Mouse (Mus musculus) embryonic stem cell, embryonic (primary cell): ENCODE results near the gene Lingo2.

Source experiments
- CTCF ChIA-PET, 4 experiments: fragments of 300-600 bp in 2 of 4; fragments of 350-600 bp in 2 of 4; sonication (Branson Sonifier 250); formaldehyde crosslinking; loops; one replicate each; lab custom pipeline; 2022; ENCODE audit warnings: inconsistent platforms in 2 of 4; lab: Charles Lee
- POLR2A ChIA-PET, 4 experiments: fragments of 300-600 bp in 2 of 4; fragments of 350-600 bp in 2 of 4; sonication (Branson Sonifier 250); formaldehyde crosslinking; loops; one replicate each; lab custom pipeline; 2022; ENCODE audit warnings: antibody characterized with exemption in 4 of 4, inconsistent platforms in 1 of 4; lab: Charles Lee

Lingo2 gene

DNA sequence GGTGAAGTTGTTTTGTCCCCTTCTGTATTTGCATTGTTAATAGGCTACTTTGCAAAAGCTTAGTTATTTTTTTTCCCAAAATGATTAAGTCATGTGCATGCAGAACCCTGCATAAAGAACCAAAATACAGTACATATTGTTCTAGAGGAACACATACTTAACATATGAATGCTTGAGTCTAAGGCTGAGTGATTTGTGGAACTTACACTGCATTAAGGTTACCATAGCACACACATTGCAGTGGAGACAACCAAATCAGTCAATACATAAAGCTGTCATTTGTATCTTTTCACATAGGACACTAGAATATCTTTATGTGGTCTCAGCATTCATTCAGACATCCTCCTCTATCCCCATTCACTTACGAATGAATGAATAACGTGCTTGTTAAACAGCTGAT lies 1023.8 kb downstream of the Lingo2 start:
- CTCF ChIA-PET = no interaction called here
- POLR2A ChIA-PET = no interaction called here

- CTCF ChIA-PET = no interaction called here
These were observed 1034.1 kb downstream of the Lingo2 start for GRCm38 (mm10) chr4:35917453-35917852.

DNA sequence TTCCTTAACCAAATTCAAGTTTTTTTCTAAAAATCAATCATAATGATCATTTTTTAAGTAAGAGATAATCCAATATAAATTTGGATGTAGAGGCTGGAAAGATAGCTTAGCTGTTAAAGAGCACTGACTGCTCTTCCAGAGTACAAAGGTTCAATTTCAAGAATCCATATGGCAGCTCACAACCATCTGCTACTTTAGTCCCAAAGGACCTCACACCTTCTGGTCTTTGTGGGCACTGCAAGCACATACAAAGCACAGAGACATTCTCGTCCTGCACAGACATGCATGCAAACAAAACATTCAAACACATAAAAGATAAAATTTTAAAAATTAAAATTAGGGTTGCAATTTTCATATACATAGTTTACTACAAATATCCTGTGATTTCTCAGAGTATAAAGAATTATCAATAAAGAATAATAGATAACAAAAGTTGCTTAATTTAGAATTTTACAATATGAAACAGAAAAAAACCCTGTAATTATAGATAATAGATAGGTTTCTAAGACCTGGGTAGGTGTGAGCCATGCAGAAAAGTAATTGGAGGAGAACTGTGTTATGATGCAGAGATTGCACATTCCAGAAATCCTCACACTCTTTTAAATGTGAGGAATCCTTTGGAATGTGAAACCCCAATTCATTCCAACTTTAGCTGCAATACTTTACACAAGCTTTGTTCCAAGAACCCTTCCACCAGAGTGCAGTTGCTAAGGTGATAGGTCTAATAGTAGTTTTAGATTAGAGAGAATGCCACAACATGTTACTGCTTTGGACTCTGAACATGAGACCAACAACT lies 1053.6 kb downstream of the Lingo2 start:
- ChIA-PET POLR2A (no interaction called here), CTCF (no interaction called here)

More at GRCm38 (mm10) chr4:35917453-35917852, 1034.1 kb downstream of the Lingo2 start:
- POLR2A ChIA-PET = no interaction called here

- ChIA-PET POLR2A (no interaction called here), CTCF (no interaction called here)
These were observed 1065.7 kb downstream of the Lingo2 start for GRCm38 (mm10) chr4:35885591-35886542.

- CTCF ChIA-PET = no interaction called here
These were observed 1066.5 kb downstream of the Lingo2 start for GRCm38 (mm10) chr4:35884946-35885460.

DNA sequence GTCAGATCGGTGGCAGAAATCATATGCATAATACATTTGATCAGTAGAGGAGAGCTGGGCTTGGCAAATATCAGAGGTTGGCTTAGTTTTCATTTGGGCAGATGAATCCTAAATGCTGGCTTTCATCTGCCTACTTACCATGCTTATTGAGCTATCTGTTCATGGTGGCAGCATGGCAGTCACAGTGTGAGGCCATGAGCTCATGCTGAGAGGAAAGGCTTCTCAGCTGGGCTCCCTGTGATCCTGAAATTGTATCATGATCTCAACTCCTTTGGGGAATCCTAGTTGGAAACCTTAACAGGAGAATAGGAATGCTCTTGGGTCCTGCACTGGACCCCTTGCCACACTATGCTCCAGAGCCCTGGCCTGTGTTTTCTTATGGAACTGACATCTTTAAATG lies 1105.0 kb downstream of the Lingo2 start:
- CTCF ChIA-PET = no interaction called here
- POLR2A ChIA-PET = no interaction called here

More at GRCm38 (mm10) chr4:35884946-35885460, 1066.5 kb downstream of the Lingo2 start:
- POLR2A ChIA-PET = no interaction called here

DNA sequence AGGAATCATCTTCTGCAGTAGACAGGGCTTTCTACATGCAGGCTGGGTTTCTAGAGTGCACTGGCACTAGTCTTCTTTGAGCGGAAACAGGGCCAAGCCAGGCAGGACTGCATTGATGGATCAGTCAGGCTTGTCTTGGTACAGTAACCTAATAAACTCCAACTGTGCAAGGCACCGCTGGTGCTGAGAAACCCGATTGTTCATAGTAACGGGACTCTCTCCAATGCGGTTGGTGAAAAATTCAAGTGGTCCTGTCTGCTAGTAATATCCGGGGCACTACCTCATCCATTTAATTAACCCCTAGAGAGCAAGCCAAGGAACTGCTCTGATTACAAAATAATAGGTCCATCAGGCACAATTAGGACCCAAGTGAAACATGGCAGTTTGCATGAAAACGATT lies 1106.4 kb downstream of the Lingo2 start:
- CTCF ChIA-PET = no interaction called here
- POLR2A ChIA-PET = no interaction called here

DNA sequence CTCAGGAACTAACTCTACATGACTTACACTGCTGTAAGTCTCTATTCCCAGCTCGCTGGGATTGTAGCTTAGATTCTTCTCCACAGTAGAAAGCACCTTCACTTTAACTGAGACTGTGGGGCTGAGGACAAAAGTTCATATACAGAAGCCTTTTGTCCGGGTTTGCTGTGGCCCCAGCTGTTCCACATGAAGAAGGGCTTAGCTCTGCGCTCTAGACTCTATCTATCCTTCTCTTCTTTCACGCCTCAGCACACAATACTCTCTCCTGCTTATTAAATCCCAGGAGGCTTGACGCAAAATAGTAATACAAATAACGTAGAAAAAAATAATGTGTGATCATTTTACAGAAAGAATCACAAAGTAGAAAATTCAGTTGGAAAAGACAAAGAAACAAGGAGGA lies 1107.0 kb downstream of the Lingo2 start:
- POLR2A ChIA-PET = no interaction called here
- CTCF ChIA-PET = no interaction called here

DNA sequence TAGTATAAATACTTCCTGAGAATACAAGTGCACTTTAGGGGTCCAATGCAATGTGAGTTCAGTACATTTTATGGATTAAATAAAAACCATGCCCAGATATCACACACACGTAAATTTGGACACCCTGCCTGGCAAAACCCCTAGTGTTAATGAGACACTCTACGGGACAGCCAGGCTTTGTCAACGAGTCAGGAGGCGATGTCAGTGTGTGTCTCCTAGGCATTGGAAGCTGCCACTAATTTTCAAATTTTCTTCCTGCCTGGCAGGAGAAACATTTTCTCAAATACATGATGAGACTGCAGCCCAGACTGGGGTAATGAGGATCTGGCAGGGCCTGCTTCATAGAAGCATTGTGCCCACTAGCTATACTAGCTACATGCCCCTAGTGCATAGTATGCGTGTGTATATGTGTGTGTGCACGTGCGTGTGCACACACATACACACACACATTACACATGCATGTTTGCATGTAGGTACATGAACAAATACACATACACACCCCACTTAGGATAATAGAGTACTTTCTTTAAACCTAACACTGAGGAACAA lies 1128.2 kb downstream of the Lingo2 start:
- CTCF ChIA-PET = no interaction called here
- POLR2A ChIA-PET = no interaction called here

- CTCF ChIA-PET = no interaction called here
- POLR2A ChIA-PET = no interaction called here
These were observed 1130.8 kb downstream of the Lingo2 start for GRCm38 (mm10) chr4:35820701-35821100.

GRCm38 (mm10) chr4:35814698-35815097 lies 1136.8 kb downstream of the Lingo2 start:
- ChIA-PET CTCF (no interaction called here), POLR2A (no interaction called here)

DNA sequence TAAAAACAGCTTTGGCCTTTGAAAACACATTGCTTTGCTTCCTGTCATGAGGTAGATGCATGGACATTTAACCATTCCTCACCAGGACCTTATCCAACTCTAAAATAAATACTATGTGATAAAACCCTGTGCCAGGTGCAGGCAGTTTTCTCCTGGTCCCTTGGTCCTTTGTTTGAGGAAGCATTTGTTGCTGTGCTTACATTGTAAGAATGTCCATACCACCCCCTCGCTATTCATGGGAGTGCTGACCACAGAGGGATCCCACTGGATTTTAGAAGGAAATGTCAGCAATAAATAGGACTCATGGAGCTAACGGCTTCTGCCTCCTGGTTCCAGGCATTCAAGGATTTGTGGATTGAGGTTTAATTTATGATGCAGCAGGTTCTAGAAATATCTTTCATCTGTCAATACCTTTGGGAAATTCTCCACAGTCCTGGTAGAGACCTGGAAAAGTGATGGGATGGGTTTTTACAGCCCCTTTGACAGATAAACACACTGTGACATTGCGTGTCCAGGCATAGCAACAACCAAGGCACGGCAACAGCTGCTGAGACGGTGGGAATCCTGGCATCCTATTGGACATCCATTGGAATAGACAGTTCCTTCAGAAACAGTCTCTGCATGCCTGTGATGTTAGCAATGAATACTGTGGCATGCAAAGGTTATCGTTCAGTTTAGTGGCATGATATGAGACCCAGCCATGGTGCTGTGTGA lies 1143.9 kb downstream of the Lingo2 start:
- CTCF ChIA-PET = no interaction called here

DNA sequence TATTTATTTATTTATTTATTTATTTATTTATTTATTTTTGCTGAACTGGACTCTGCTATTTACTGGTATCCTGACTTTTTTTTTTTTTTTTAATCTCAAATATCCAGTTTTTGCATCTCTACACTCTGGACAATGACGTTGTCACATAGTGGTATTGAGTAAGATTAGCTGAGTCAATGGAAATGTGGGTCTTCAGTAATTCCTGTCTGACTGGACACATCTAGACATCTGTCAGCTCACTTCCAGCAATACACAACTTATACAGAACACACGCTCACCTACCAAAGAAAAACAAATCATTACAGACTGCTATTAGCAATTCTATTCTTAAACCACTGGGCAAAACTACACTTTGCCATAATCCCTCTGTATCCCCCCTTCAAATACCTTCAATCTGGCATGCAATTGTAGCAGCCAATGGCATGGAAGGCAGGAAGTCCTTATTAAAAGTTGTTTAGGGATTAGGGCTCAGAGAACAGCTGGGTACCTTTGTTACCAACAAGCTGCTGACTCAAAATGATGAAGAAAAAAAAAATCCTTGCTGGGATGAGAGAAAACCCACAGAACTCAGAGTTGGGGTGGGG lies 1144.6 kb downstream of the Lingo2 start:
- ChIA-PET POLR2A (no interaction called here), CTCF (no interaction called here)

More for the DNA sequence above, 1143.9 kb downstream of the Lingo2 start:
- POLR2A ChIA-PET = no interaction called here

- CTCF ChIA-PET = no interaction called here
- POLR2A ChIA-PET = no interaction called here
These were observed 1167.2 kb downstream of the Lingo2 start for GRCm38 (mm10) chr4:35784255-35784921.

DNA sequence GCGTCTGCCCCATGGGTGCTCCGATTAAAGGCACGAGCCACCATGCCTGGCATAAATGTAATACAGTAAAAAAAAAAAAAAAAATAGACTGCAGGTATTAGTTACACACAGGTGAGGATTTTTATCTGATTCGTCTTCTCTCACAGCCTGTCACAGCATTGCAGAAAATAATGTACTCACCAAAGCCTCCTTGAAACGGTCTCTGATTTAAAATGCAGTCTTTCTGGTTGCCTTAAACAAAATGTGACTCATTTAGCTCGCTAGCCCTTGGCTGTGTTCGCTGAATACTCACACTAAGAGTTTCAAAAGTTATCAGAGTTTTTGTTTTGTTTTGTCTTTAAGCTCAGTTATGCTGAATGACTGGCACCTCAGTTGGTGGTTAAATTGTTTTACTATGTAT lies 1180.7 kb downstream of the Lingo2 start:
- ChIA-PET CTCF (no interaction called here), POLR2A (no interaction called here)

GRCm38 (mm10) chr4:35766905-35767304 lies 1184.6 kb downstream of the Lingo2 start:
- CTCF ChIA-PET = interaction anchor here in 1 of 4 experiments (0.8 kb wide), 1 partner anchor 275 kb away, joined by 10 read pairs; no protein-coding TSS in a partner anchor
- POLR2A ChIA-PET = no interaction called here

GRCm38 (mm10) chr4:35761181-35761580 lies 1190.4 kb downstream of the Lingo2 start:
- ChIA-PET CTCF (no interaction called here), POLR2A (no interaction called here)

DNA sequence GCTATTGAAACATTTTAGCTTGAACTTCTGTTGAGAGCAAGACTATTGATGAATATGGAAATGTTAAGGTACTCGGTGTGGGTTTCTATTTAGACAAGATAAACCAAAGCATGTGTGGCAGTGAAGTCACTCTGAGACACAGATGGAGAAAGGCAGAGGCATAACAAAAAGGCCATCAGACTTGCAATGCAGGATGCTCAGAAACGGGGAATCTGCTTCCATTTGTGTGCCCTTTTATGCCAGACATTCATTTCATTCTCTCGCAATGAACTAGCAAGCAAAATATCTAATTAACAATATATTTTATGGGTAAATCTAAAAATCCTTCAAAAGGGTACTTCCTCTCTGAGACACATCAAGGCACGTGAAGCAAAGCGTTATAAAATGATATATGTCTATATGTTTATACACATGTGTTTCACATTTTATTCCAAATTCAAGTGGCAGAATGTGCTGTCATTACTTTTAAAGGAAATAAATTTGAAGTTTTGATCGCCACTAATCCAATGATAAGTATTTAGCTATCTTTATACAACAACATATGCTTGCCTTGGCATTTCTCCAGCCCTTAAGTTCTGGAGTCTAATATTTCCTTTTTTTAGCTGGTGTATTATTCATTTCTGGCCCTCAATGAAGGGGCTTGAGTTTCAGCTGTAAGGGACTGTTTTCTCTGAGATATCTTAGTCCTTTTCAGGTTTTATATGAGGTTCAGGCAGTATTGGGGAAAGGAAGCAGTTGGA lies 1199.3 kb downstream of the Lingo2 start:
- CTCF ChIA-PET = no interaction called here
- POLR2A ChIA-PET = no interaction called here
